Mouse (Mus musculus): ENCODE data around the gene Abcc12. TPM values are rescaled to one million over a fixed set of nuclear protein-coding genes. Genes with fewer than 3 reads are reported as not detected.
A peak's percentile ranks its signal among the peaks of the same experiment; 100 is the strongest.

The Abcc12 gene
- total RNA-seq (2012; rRNA removed) (not detected in 2 replicates), polyA plus RNA-seq (2012; ENCODE audit: insufficient read depth in 1 of 2, insufficient read length in 2 of 2, low read depth in 1 of 2, low replicate concordance in 2 of 2, missing spikeins in 1 of 2) (not detected)

- Histone ChIP-seq H3K27me3 (ENCODE audit: control insufficient read depth in 1 of 2, insufficient read depth in 2 of 2, low read length in 2 of 2) (peaks cover 0 to 2% of the 10 kb centered on the region in 2 experiments; a peak in 3 of 4 replicates), H3K4me1 (ENCODE audit: control insufficient read depth in 1 of 2, insufficient read depth in 2 of 2, low read length in 2 of 2) (no peaks in the 10 kb centered on the region), H3K9ac (ENCODE audit: control insufficient read depth, low read depth, low read length, poor library complexity, severe bottlenecking) (no peak within 1 kb of the TSS), H3K36me3 (ENCODE audit: control insufficient read depth in 1 of 2, insufficient read depth in 2 of 2, low read length in 2 of 2) (no peaks in the 10 kb centered on the region), H3K4me3 (ENCODE audit: control insufficient read depth in 1 of 2, insufficient read depth in 1 of 2, low read depth in 2 of 2, low read length in 2 of 2) (no peak within 1 kb of the TSS), H3K9me3 (replicated peaks; ENCODE audit: insufficient read depth, low read length) (no peaks in the 10 kb centered on the region), H3K79me2 (ENCODE audit: control insufficient read depth, insufficient read depth, low read length, poor library complexity) (no peaks in the 10 kb centered on the region), H3K27ac (ENCODE audit: control insufficient read depth, low read depth, low read length) (no peak within 1 kb of the TSS)
- TF ChIP-seq BHLHE40 (IDR thresholded peaks at IDR 0.05; ENCODE audit: borderline replicate concordance, low read depth, low read length) (no peak), RCOR1 (IDR thresholded peaks at IDR 0.05; ENCODE audit: low read depth, low read length) (no peak), MXI1 (IDR thresholded peaks at IDR 0.05; ENCODE audit: low read depth, low read length) (no peak), USF1 (IDR thresholded peaks at IDR 0.05; ENCODE audit: low read depth, low read length) (no peak), ETS1 (IDR thresholded peaks at IDR 0.05; ENCODE audit: low read depth, low read length) (no peak), ZKSCAN1 (IDR thresholded peaks at IDR 0.05; ENCODE audit: low read depth, low read length) (no peak), GATA1 (IDR thresholded peaks at IDR 0.05; ENCODE audit: low read depth, low read length) (no peak)
- no peak for DNase-seq (ENCODE audit: low read depth, low spot score)
Observed at GRCm38 (mm10) chr8:86580458-86580857, at the start of gene Abcc12. Abcc12 (minus strand) TSS chr8:86580686.

GRCm38 (mm10) chr8:86630212-86630611 lies 49.7 kb upstream of the Abcc12 start:
- H3K4me1 ChIP-seq (ENCODE audit: control insufficient read depth in 1 of 2, insufficient read depth in 2 of 2, low read length in 2 of 2) = peaks cover 1 to 2% of the 10 kb centered on the region in 2 experiments; a peak in 3 of 4 replicates
- no peaks in the 10 kb centered on the region for H3K9me3 ChIP-seq (replicated peaks; ENCODE audit: insufficient read depth, low read length)
- TF ChIP-seq USF2 (IDR thresholded peaks at IDR 0.05; ENCODE audit: borderline replicate concordance in 1 of 2, insufficient read depth in 1 of 2, low read depth in 1 of 2, low read length in 2 of 2) = no peak
- no peak for TF ChIP-seq POLR2A (IDR thresholded peaks at IDR 0.05; ENCODE audit: control insufficient read depth in 1 of 2, insufficient read depth in 1 of 2, low read depth in 1 of 2, low read length in 2 of 2, poor library complexity in 1 of 2)
- TF ChIP-seq MXI1 (IDR thresholded peaks at IDR 0.05; ENCODE audit: low read depth, low read length) = no peak
- no peak for TF ChIP-seq POLR2AphosphoS5 (IDR thresholded peaks at IDR 0.05; ENCODE audit: borderline replicate concordance, low read depth, low read length)
- TF ChIP-seq NRF1 (IDR thresholded peaks at IDR 0.05; ENCODE audit: insufficient read depth, low read depth, low read length, poor library complexity, severe bottlenecking) = no peak
- peaks cover 4 to 7% of the 10 kb centered on the region in 2 experiments for H3K36me3 ChIP-seq (ENCODE audit: control insufficient read depth in 1 of 2, insufficient read depth in 2 of 2, low read length in 2 of 2)
- no peak overlapping the region for H3K27ac ChIP-seq (ENCODE audit: control insufficient read depth, low read depth, low read length)
- no peaks in the 10 kb centered on the region for H3K27me3 ChIP-seq (ENCODE audit: control insufficient read depth in 1 of 2, insufficient read depth in 2 of 2, low read length in 2 of 2)
- H3K79me2 ChIP-seq (ENCODE audit: control insufficient read depth, insufficient read depth, low read length, poor library complexity) = peaks cover 10% of the 10 kb centered on the region; the same call in 1 of the 2 replicates
- no peak for DNase-seq (ENCODE audit: low read depth, low spot score)
- H3K9ac ChIP-seq (ENCODE audit: control insufficient read depth, low read depth, low read length, poor library complexity, severe bottlenecking) = no peak overlapping the region
- no peak overlapping the region for H3K4me3 ChIP-seq (ENCODE audit: control insufficient read depth in 1 of 2, insufficient read depth in 1 of 2, low read depth in 2 of 2, low read length in 2 of 2)

GRCm38 (mm10) chr8:86624915-86625314 lies 44.4 kb upstream of the Abcc12 start:
- H3K4me1 ChIP-seq (ENCODE audit: control insufficient read depth in 1 of 2, insufficient read depth in 2 of 2, low read length in 2 of 2) = peaks cover 3 to 7% of the 10 kb centered on the region in 2 experiments
- peaks cover 0 to 16% of the 10 kb centered on the region in 2 experiments; a peak in 2 of 4 replicates for H3K36me3 ChIP-seq (ENCODE audit: control insufficient read depth in 1 of 2, insufficient read depth in 2 of 2, low read length in 2 of 2)
- peak; percentile 28 for DNase-seq (ENCODE audit: low read depth, low spot score)
- H3K4me3 ChIP-seq (ENCODE audit: control insufficient read depth in 1 of 2, insufficient read depth in 1 of 2, low read depth in 2 of 2, low read length in 2 of 2) = peak overlapping the region; percentile 82 to 89
- H3K27me3 ChIP-seq (ENCODE audit: control insufficient read depth in 1 of 2, insufficient read depth in 2 of 2, low read length in 2 of 2) = no peaks in the 10 kb centered on the region
- peak overlapping the region; percentile 11; the same call in 1 of the 2 replicates for H3K27ac ChIP-seq (ENCODE audit: control insufficient read depth, low read depth, low read length)
- no peaks in the 10 kb centered on the region for H3K9me3 ChIP-seq (replicated peaks; ENCODE audit: insufficient read depth, low read length)
- TF ChIP-seq CHD1 (IDR thresholded peaks at IDR 0.05; ENCODE audit: low read depth, low read length) (no peak), ZKSCAN1 (IDR thresholded peaks at IDR 0.05; ENCODE audit: low read depth, low read length) (no peak), MYB (IDR thresholded peaks at IDR 0.05; ENCODE audit: low read depth, low read length) (no peak), USF1 (IDR thresholded peaks at IDR 0.05; ENCODE audit: low read depth, low read length) (no peak), RCOR1 (IDR thresholded peaks at IDR 0.05; ENCODE audit: low read depth, low read length) (no peak), MEF2A (IDR thresholded peaks at IDR 0.05; ENCODE audit: extremely low read depth, insufficient replicate concordance, low read depth, low read length, poor library complexity, severe bottlenecking) (no peak), ZC3H11A (IDR thresholded peaks at IDR 0.05; ENCODE audit: low read depth, low read length) (no peak), POLR2A (IDR thresholded peaks at IDR 0.05; ENCODE audit: control insufficient read depth in 1 of 2, insufficient read depth in 1 of 2, low read depth in 1 of 2, low read length in 2 of 2, poor library complexity in 1 of 2) (no peak), HCFC1 (IDR thresholded peaks at IDR 0.05; ENCODE audit: low read depth, low read length) (no peak), SMC3 (IDR thresholded peaks at IDR 0.05; ENCODE audit: low read depth, low read length) (no peak), BHLHE40 (IDR thresholded peaks at IDR 0.05; ENCODE audit: borderline replicate concordance, low read depth, low read length) (no peak), POLR2AphosphoS5 (IDR thresholded peaks at IDR 0.05; ENCODE audit: borderline replicate concordance, low read depth, low read length) (no peak), TAL1 (IDR thresholded peaks at IDR 0.05; ENCODE audit: low read length) (no peak), SIN3A (IDR thresholded peaks at IDR 0.05; ENCODE audit: low read length) (no peak), ZNF384 (IDR thresholded peaks at IDR 0.05; ENCODE audit: low read depth, low read length) (no peak), CTCF (IDR thresholded peaks at IDR 0.05 in 2 of 3, conservative IDR thresholded peaks at IDR 0.05 in 1 of 3; ENCODE audit: control insufficient read depth in 1 of 3, insufficient read depth in 1 of 3, low read depth in 2 of 3, low read length in 3 of 3, poor library complexity in 1 of 3, severe bottlenecking in 1 of 3) (no peak), GATA1 (IDR thresholded peaks at IDR 0.05; ENCODE audit: low read depth, low read length) (no peak), MAX (IDR thresholded peaks at IDR 0.05; ENCODE audit: low read length) (no peak)
- peaks cover 20% of the 10 kb centered on the region for H3K79me2 ChIP-seq (ENCODE audit: control insufficient read depth, insufficient read depth, low read length, poor library complexity)
- peak overlapping the region; percentile 84 for H3K9ac ChIP-seq (ENCODE audit: control insufficient read depth, low read depth, low read length, poor library complexity, severe bottlenecking)

All from MEL (cell line).